Mouse (Mus musculus) lung, embryonic 16.5 days (tissue): Measurements from ENCODE around the gene Ptprt. TPM values are rescaled to one million over a fixed set of nuclear protein-coding genes. Genes with fewer than 3 reads are reported as not detected.
A peak's percentile ranks its signal among the peaks of the same experiment; 100 is the strongest.

Experiments used
- ATAC-seq: fragments of 200-750 bp; cut with Nextera tagmentation; 2 replicates; pipeline ENCODE4 v1.8.0; 2017; ENCODE audit warnings: low read depth, mild to moderate bottlenecking, moderate library complexity
- H3K27ac ChIP-seq: fragments of 300-500 bp; sonication (generic); 2 replicates; pipeline ENCODE4 v1.5.1; 2014; ENCODE audit warnings: mild to moderate bottlenecking, control low read depth, low read length
- H3K27me3 ChIP-seq: fragments of 300-500 bp; sonication (generic); 2 replicates; pipeline ENCODE4 v1.6.1; 2014; ENCODE audit warnings: low read depth, low read length, mixed read lengths; ENCODE audit not compliant: control insufficient read depth, insufficient read depth
- H3K36me3 ChIP-seq: fragments of 300-500 bp; sonication (generic); 2 replicates; pipeline ENCODE4 v1.6.1; 2014; ENCODE audit warnings: low read length; ENCODE audit not compliant: control insufficient read depth, insufficient read depth
- H3K4me1 ChIP-seq: fragments of 300-500 bp; sonication (generic); replicated peaks from 2 replicates; pipeline ENCODE4 v1.6.1; 2014; ENCODE audit warnings: low read length, mixed read lengths; ENCODE audit not compliant: control insufficient read depth, insufficient read depth
- H3K4me2 ChIP-seq: fragments of 300-500 bp; sonication (generic); 2 replicates; pipeline ENCODE4 v1.6.1; 2014; ENCODE audit warnings: low read depth, low read length, control low read depth
- H3K4me3 ChIP-seq: fragments of 300-500 bp; sonication (generic); 2 replicates; pipeline ENCODE4 v1.5.1; 2014; ENCODE audit warnings: mild to moderate bottlenecking, low read length, control low read depth
- H3K9ac ChIP-seq: fragments of 300-500 bp; sonication (generic); 2 replicates; pipeline ENCODE4 v1.6.1; 2014; ENCODE audit warnings: low read length, control low read depth
- H3K9me3 ChIP-seq: fragments of 300-500 bp; sonication (generic); 2 replicates; pipeline ENCODE4 v1.6.1; 2016; ENCODE audit warnings: low read length; ENCODE audit not compliant: control insufficient read depth
- WGBS: fragments of 180-500 bp; shearing (Covaris S2); extraction: QIAGEN DNeasy Blood & Tissue Kit; methylation state at CpG from one replicate; pipeline ENCODE4 v1.1.7; 2014; 5-methylcytosine and 5-hydroxymethylcytosine counted together
- polyA plus RNA-seq: library from polyadenylated mRNA; unstranded; fragments of >200 nt; fragmentation: Nextera tagmentation; extraction: Ambion mirVana; gene quantifications from 2 replicates; pipeline ENCODE4 v1.2.1, GENCODE M21; 2015

Gene Ptprt
- polyA plus RNA-seq: 0.60 and 0.62 TPM in 2 replicates

- Histone ChIP-seq H3K27ac (peak within 1 kb of the TSS; percentile 26; the same call in 1 of the 2 replicates), H3K36me3 (no peaks in the 10 kb centered on the region), H3K4me1 (peaks cover 9% of the 10 kb centered on the region; the same call in 1 of the 2 replicates), H3K27me3 (peaks cover 44% of the 10 kb centered on the region), H3K9ac (peak within 1 kb of the TSS; percentile 57), H3K4me2 (peak within 1 kb of the TSS; percentile 88), H3K4me3 (peak within 1 kb of the TSS; percentile 45), H3K9me3 (no peaks in the 10 kb centered on the region)
- ATAC-seq: peak; percentile 36
- 1% methylated on average over 47 of the region's 73 CpGs for WGBS
Measured at GRCm38 (mm10) chr2:162660941-162661386, at the start of gene Ptprt. Ptprt (minus strand) TSS chr2:162661147.

GRCm38 (mm10) chr2:162710443-162710842 lies 49.5 kb upstream of the Ptprt start:
- no peak overlapping the region for H3K27ac ChIP-seq
- no peak overlapping the region for H3K4me2 ChIP-seq
- no peak for ATAC-seq
- no peaks in the 10 kb centered on the region for H3K27me3 ChIP-seq
- no peaks in the 10 kb centered on the region for H3K9me3 ChIP-seq
- H3K4me3 ChIP-seq: no peak overlapping the region
- no peaks in the 10 kb centered on the region for H3K36me3 ChIP-seq
- no peaks in the 10 kb centered on the region for H3K4me1 ChIP-seq
- 75% methylated on average over 2 of the region's 2 CpGs for WGBS
- no peak overlapping the region for H3K9ac ChIP-seq

- no peak for ATAC-seq
- 46% methylated on average over 3 of the region's 3 CpGs for WGBS
Measured at GRCm38 (mm10) chr2:162699691-162700090, 38.7 kb upstream of the Ptprt start.

GRCm38 (mm10) chr2:162699036-162699435 lies 38.1 kb upstream of the Ptprt start:
- no peak overlapping the region for H3K4me3 ChIP-seq
- peaks cover 5% of the 10 kb centered on the region; the same call in 1 of the 2 replicates for H3K4me1 ChIP-seq
- H3K36me3 ChIP-seq: no peaks in the 10 kb centered on the region
- H3K4me2 ChIP-seq: no peak overlapping the region
- H3K9ac ChIP-seq: no peak overlapping the region
- H3K27ac ChIP-seq: no peak overlapping the region
- no peaks in the 10 kb centered on the region for H3K27me3 ChIP-seq
- H3K9me3 ChIP-seq: no peaks in the 10 kb centered on the region
- no peak for ATAC-seq

More at GRCm38 (mm10) chr2:162699691-162700090, 38.7 kb upstream of the Ptprt start:
- Histone ChIP-seq H3K9ac (no peak overlapping the region), H3K27ac (no peak overlapping the region), H3K27me3 (no peaks in the 10 kb centered on the region), H3K9me3 (no peaks in the 10 kb centered on the region), H3K36me3 (no peaks in the 10 kb centered on the region), H3K4me3 (no peak overlapping the region), H3K4me2 (no peak overlapping the region), H3K4me1 (peaks cover 5% of the 10 kb centered on the region; the same call in 1 of the 2 replicates)

GRCm38 (mm10) chr2:162698068-162698467 lies 37.1 kb upstream of the Ptprt start:
- 40% methylated on average over 8 of the region's 8 CpGs for WGBS
- ATAC-seq: no peak

GRCm38 (mm10) chr2:162697151-162697550 lies 36.2 kb upstream of the Ptprt start:
- H3K36me3 ChIP-seq: no peaks in the 10 kb centered on the region
- 57% methylated on average over 10 of the region's 10 CpGs for WGBS
- no peak for ATAC-seq

More at GRCm38 (mm10) chr2:162698068-162698467, 37.1 kb upstream of the Ptprt start:
- Histone ChIP-seq H3K9me3 (no peaks in the 10 kb centered on the region), H3K4me1 (peaks cover 5% of the 10 kb centered on the region; the same call in 1 of the 2 replicates), H3K36me3 (no peaks in the 10 kb centered on the region), H3K9ac (no peak overlapping the region), H3K27ac (no peak overlapping the region), H3K4me3 (no peak overlapping the region), H3K27me3 (no peaks in the 10 kb centered on the region), H3K4me2 (no peak overlapping the region)

GRCm38 (mm10) chr2:162692143-162692542 lies 31.2 kb upstream of the Ptprt start:
- no peaks in the 10 kb centered on the region for H3K36me3 ChIP-seq
- 0 out of 2 replicates have a peak, but pooled peaks cover 4% of the 10 kb centered on the region for H3K4me1 ChIP-seq
- no peaks in the 10 kb centered on the region for H3K27me3 ChIP-seq
- WGBS: 70% methylated on average over 4 of the region's 12 CpGs
- no peak overlapping the region for H3K9ac ChIP-seq
- H3K4me3 ChIP-seq: no peak overlapping the region
- H3K27ac ChIP-seq: no peak overlapping the region
- H3K4me2 ChIP-seq: no peak overlapping the region
- no peaks in the 10 kb centered on the region for H3K9me3 ChIP-seq
- no peak for ATAC-seq

More at GRCm38 (mm10) chr2:162697151-162697550, 36.2 kb upstream of the Ptprt start:
- Histone ChIP-seq H3K4me1 (peaks cover 5% of the 10 kb centered on the region; the same call in 1 of the 2 replicates), H3K27me3 (no peaks in the 10 kb centered on the region), H3K9ac (no peak overlapping the region), H3K4me2 (no peak overlapping the region), H3K4me3 (no peak overlapping the region), H3K9me3 (no peaks in the 10 kb centered on the region), H3K27ac (no peak overlapping the region)

- H3K4me2 ChIP-seq: no peak overlapping the region
- 5% methylated on average over 6 of the region's 6 CpGs for WGBS
- no peak overlapping the region for H3K27ac ChIP-seq
- no peaks in the 10 kb centered on the region for H3K27me3 ChIP-seq
- ATAC-seq: no peak
- no peak overlapping the region for H3K9ac ChIP-seq
- no peaks in the 10 kb centered on the region for H3K9me3 ChIP-seq
- no peaks in the 10 kb centered on the region for H3K36me3 ChIP-seq
- H3K4me1 ChIP-seq: no peaks in the 10 kb centered on the region
- no peak overlapping the region for H3K4me3 ChIP-seq
Measured at GRCm38 (mm10) chr2:162682674-162683073, 21.7 kb upstream of the Ptprt start.

GRCm38 (mm10) chr2:162662431-162662970 lies 1.6 kb upstream of the Ptprt start:
- no peaks in the 10 kb centered on the region for H3K9me3 ChIP-seq
- H3K27ac ChIP-seq: no peak overlapping the region
- no peak overlapping the region for H3K4me3 ChIP-seq
- H3K36me3 ChIP-seq: no peaks in the 10 kb centered on the region
- no peak overlapping the region for H3K9ac ChIP-seq
- WGBS: 8% methylated on average over 1 of the region's 1 CpGs
- ATAC-seq: peak; percentile 59
- H3K4me1 ChIP-seq: peaks cover 9% of the 10 kb centered on the region; the same call in 1 of the 2 replicates
- H3K4me2 ChIP-seq: peak overlapping the region; percentile 88; the same call in 1 of the 2 replicates
- peaks cover 42% of the 10 kb centered on the region for H3K27me3 ChIP-seq
